Mouse (Mus musculus): Measurements from ENCODE around the gene 4930558K02Rik.

4930558K02Rik gene

GRCm38 (mm10) chr1:161900129-161900528 is 79.3 kb downstream of the 4930558K02Rik start:
- no peak for DNase-seq

GRCm38 (mm10) chr1:161897235-161897634 is 82.2 kb downstream of the 4930558K02Rik start:
- no peak for DNase-seq

- no peak for DNase-seq
These were observed 83.3 kb downstream of the 4930558K02Rik start for GRCm38 (mm10) chr1:161896130-161896529.

GRCm38 (mm10) chr1:161895014-161895413 is 84.4 kb downstream of the 4930558K02Rik start:
- no peak for DNase-seq

GRCm38 (mm10) chr1:161894553-161894952 is 84.9 kb downstream of the 4930558K02Rik start:
- no peak for DNase-seq

- no peak for DNase-seq
These were observed 85.3 kb downstream of the 4930558K02Rik start for GRCm38 (mm10) chr1:161894126-161894525.
